Mouse (Mus musculus): ENCODE measurements at regions not wholly inside any gene's neighbourhood (a gene's known extent, or its start where the extent isn't known, plus 50 kb on each side); places are given as distances from the start of the nearest gene placed in this dataset.
A peak's percentile ranks its signal among the peaks of the same experiment; 100 is the strongest.

GRCm38 (mm10) chr8:127698404-127698803 lies 634.7 kb downstream of the Pard3 start:
- ATAC-seq (ENCODE audit: insufficient number of reproducible peaks, insufficient read depth, low FRiP score, low read depth): no peak
- WGBS: 90% methylated on average over 4 of the region's 4 CpGs
- H3K36me3 ChIP-seq (ENCODE audit: control insufficient read depth, insufficient read depth, low read length): no peaks in the 10 kb centered on the region
- H3K4me1 ChIP-seq (ENCODE audit: control insufficient read depth in 2 of 2, insufficient read depth in 2 of 2, low read length in 2 of 2): no peaks in the 10 kb centered on the region
- no peaks in the 10 kb centered on the region for H3K9me3 ChIP-seq (ENCODE audit: control insufficient read depth, low read length)
- no peak overlapping the region for H3K4me2 ChIP-seq (ENCODE audit: low read length)
- no peak overlapping the region for H3K27ac ChIP-seq (replicated peaks in 1 of 2; ENCODE audit: control insufficient read depth in 1 of 2, insufficient read depth in 1 of 2, low read depth in 2 of 2, low read length in 2 of 2)
- H3K9ac ChIP-seq (ENCODE audit: low read length): no peak overlapping the region
- no peaks in the 10 kb centered on the region for H3K27me3 ChIP-seq (ENCODE audit: control insufficient read depth, insufficient read depth, low read length)
- H3K4me3 ChIP-seq (ENCODE audit: control insufficient read depth in 1 of 2, insufficient read depth in 1 of 2, low read depth in 1 of 2, low read length in 2 of 2): no peak overlapping the region

- H3K27me3 ChIP-seq (ENCODE audit: control insufficient read depth, insufficient read depth, low read length): no peaks in the 10 kb centered on the region
- WGBS: 77% methylated on average over 4 of the region's 4 CpGs
- no peaks in the 10 kb centered on the region for H3K36me3 ChIP-seq (ENCODE audit: control insufficient read depth, insufficient read depth, low read length)
- no peak overlapping the region for H3K9ac ChIP-seq (ENCODE audit: low read length)
- H3K4me2 ChIP-seq (ENCODE audit: low read length): no peak overlapping the region
- ATAC-seq (ENCODE audit: insufficient number of reproducible peaks, insufficient read depth, low FRiP score, low read depth): no peak
- H3K9me3 ChIP-seq (ENCODE audit: control insufficient read depth, low read length): no peaks in the 10 kb centered on the region
- no peak overlapping the region for H3K27ac ChIP-seq (replicated peaks in 1 of 2; ENCODE audit: control insufficient read depth in 1 of 2, insufficient read depth in 1 of 2, low read depth in 2 of 2, low read length in 2 of 2)
- no peaks in the 10 kb centered on the region for H3K4me1 ChIP-seq (ENCODE audit: control insufficient read depth in 2 of 2, insufficient read depth in 2 of 2, low read length in 2 of 2)
- H3K4me3 ChIP-seq (ENCODE audit: control insufficient read depth in 1 of 2, insufficient read depth in 1 of 2, low read depth in 1 of 2, low read length in 2 of 2): no peak overlapping the region
Observed at GRCm38 (mm10) chr8:127704406-127704805, 640.7 kb downstream of the Pard3 start.

DNA sequence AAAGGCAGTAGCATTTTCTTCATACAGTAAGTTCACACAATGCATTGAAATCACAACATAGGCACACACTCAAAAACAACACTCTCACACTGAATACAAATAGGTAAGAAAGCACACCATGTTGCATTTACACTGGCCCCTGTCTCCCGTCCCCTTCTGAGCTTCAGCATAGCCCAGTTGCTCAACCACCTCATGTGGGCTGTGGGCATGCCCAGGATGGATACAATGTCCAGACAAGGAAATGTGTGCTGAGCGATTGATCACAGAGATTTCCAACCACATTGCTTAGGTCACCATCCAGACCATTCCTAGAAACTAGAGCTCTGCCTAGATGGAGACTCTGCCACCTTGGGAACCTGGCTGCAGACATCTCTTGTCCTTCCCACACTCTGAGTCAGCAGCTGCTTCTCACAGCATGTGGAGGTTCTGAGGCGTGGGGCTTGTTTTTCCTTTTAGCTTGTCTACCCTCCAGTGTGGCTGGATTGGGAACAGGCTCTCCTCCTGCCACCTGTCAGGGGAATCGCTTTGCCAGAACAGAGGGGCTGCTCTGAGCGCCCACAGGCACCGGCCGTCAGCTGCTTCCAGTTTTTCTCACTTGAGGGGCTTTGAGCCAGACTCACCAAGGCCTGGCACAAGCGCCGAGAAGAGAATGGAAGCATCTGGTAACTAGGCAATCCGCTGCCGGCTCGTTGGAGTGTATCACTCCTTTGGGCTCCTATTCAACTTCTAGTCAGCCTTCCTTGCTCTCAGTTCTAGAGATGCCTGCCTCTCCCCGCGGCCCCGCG lies 642.5 kb downstream of the Pard3 start:
- ATAC-seq (ENCODE audit: insufficient number of reproducible peaks, insufficient read depth, low FRiP score, low read depth): no peak
- no peak overlapping the region for H3K27ac ChIP-seq (replicated peaks in 1 of 2; ENCODE audit: control insufficient read depth in 1 of 2, insufficient read depth in 1 of 2, low read depth in 2 of 2, low read length in 2 of 2)
- no peaks in the 10 kb centered on the region for H3K4me1 ChIP-seq (ENCODE audit: control insufficient read depth in 2 of 2, insufficient read depth in 2 of 2, low read length in 2 of 2)
- 0 out of 2 replicates have a peak overlapping the region, but pooled peaks have one; percentile 13 for H3K9ac ChIP-seq (ENCODE audit: low read length)
- H3K36me3 ChIP-seq (ENCODE audit: control insufficient read depth, insufficient read depth, low read length): no peaks in the 10 kb centered on the region
- 57% methylated on average over 16 of the region's 16 CpGs for WGBS
- H3K9me3 ChIP-seq (ENCODE audit: control insufficient read depth, low read length): no peaks in the 10 kb centered on the region
- peak overlapping the region; percentile 22; the same call in 1 of the 2 replicates for H3K4me2 ChIP-seq (ENCODE audit: low read length)
- no peaks in the 10 kb centered on the region for H3K27me3 ChIP-seq (ENCODE audit: control insufficient read depth, insufficient read depth, low read length)
- H3K4me3 ChIP-seq (ENCODE audit: control insufficient read depth in 1 of 2, insufficient read depth in 1 of 2, low read depth in 1 of 2, low read length in 2 of 2): no peak overlapping the region

DNA sequence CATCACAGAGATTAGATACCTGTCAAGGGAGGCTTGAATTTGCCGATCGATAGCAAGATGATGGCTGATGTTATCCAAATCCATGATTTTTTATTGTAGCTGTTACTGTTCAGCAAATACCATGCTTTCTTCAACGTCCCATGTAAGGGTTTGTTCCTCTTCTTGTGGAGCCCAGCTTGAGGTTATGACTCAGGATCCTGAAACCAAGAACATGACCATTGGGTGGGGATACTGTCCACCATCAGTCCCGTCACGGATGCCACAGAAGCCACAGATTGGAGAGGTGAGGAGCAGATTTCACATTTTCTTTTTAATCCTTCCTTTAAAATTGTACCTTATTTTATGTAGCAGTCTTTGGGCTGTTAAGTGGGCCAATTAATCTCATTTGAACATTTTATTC lies 645.7 kb downstream of the Pard3 start:
- no peak overlapping the region for H3K4me2 ChIP-seq (ENCODE audit: low read length)

DNA sequence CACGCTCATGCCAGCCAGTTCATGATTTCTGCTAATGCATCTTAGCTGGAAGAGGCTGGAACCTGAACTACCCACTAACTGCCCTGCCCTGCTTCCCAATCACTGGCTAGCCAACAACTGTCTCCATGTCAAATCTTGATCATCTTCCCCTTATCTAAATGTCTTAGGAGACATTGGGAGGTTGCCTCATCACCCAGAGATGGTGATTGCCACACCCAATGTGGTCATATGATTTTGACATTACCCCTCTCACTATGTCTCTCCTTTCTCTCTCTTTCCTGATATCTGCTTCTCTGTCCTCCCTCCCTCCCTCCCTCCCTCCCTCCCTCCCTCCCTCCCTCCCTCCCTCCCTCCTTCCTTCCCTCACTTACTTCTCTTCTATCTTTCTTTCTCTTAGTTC lies 643.3 kb upstream of the Nrp1 start:
- H3K9ac ChIP-seq (ENCODE audit: low read length): no peak overlapping the region

More for the DNA sequence above, 645.7 kb downstream of the Pard3 start:
- H3K4me3 ChIP-seq (ENCODE audit: control insufficient read depth in 1 of 2, insufficient read depth in 1 of 2, low read depth in 1 of 2, low read length in 2 of 2): no peak overlapping the region
- no peak overlapping the region for H3K27ac ChIP-seq (replicated peaks in 1 of 2; ENCODE audit: control insufficient read depth in 1 of 2, insufficient read depth in 1 of 2, low read depth in 2 of 2, low read length in 2 of 2)
- H3K9ac ChIP-seq (ENCODE audit: low read length): no peak overlapping the region
- H3K36me3 ChIP-seq (ENCODE audit: control insufficient read depth, insufficient read depth, low read length): no peaks in the 10 kb centered on the region
- H3K9me3 ChIP-seq (ENCODE audit: control insufficient read depth, low read length): no peaks in the 10 kb centered on the region
- no peaks in the 10 kb centered on the region for H3K4me1 ChIP-seq (ENCODE audit: control insufficient read depth in 2 of 2, insufficient read depth in 2 of 2, low read length in 2 of 2)
- WGBS: 83% methylated on average over 5 of the region's 5 CpGs
- H3K27me3 ChIP-seq (ENCODE audit: control insufficient read depth, insufficient read depth, low read length): no peaks in the 10 kb centered on the region
- no peak for ATAC-seq (ENCODE audit: insufficient number of reproducible peaks, insufficient read depth, low FRiP score, low read depth)

GRCm38 (mm10) chr8:127717969-127718368 lies 640.4 kb upstream of the Nrp1 start:
- H3K9me3 ChIP-seq (ENCODE audit: control insufficient read depth, low read length): no peaks in the 10 kb centered on the region
- peaks cover 20 to 27% of the 10 kb centered on the region in 2 experiments for H3K4me1 ChIP-seq (ENCODE audit: control insufficient read depth in 2 of 2, insufficient read depth in 2 of 2, low read length in 2 of 2)
- no peak overlapping the region for H3K27ac ChIP-seq (replicated peaks in 1 of 2; ENCODE audit: control insufficient read depth in 1 of 2, insufficient read depth in 1 of 2, low read depth in 2 of 2, low read length in 2 of 2)
- H3K4me3 ChIP-seq (ENCODE audit: control insufficient read depth in 1 of 2, insufficient read depth in 1 of 2, low read depth in 1 of 2, low read length in 2 of 2): no peak overlapping the region
- H3K9ac ChIP-seq (ENCODE audit: low read length): no peak overlapping the region
- ATAC-seq (ENCODE audit: insufficient number of reproducible peaks, insufficient read depth, low FRiP score, low read depth): no peak
- H3K27me3 ChIP-seq (ENCODE audit: control insufficient read depth, insufficient read depth, low read length): no peaks in the 10 kb centered on the region
- no peaks in the 10 kb centered on the region for H3K36me3 ChIP-seq (ENCODE audit: control insufficient read depth, insufficient read depth, low read length)
- no peak overlapping the region for H3K4me2 ChIP-seq (ENCODE audit: low read length)

More for the DNA sequence above, 643.3 kb upstream of the Nrp1 start:
- Histone ChIP-seq H3K9me3 (ENCODE audit: control insufficient read depth, low read length) (no peaks in the 10 kb centered on the region), H3K4me1 (ENCODE audit: control insufficient read depth in 2 of 2, insufficient read depth in 2 of 2, low read length in 2 of 2) (peaks cover 3 to 6% of the 10 kb centered on the region in 2 experiments), H3K4me2 (ENCODE audit: low read length) (no peak overlapping the region), H3K36me3 (ENCODE audit: control insufficient read depth, insufficient read depth, low read length) (no peaks in the 10 kb centered on the region), H3K4me3 (ENCODE audit: control insufficient read depth in 1 of 2, insufficient read depth in 1 of 2, low read depth in 1 of 2, low read length in 2 of 2) (no peak overlapping the region), H3K27ac (replicated peaks in 1 of 2; ENCODE audit: control insufficient read depth in 1 of 2, insufficient read depth in 1 of 2, low read depth in 2 of 2, low read length in 2 of 2) (no peak overlapping the region), H3K27me3 (ENCODE audit: control insufficient read depth, insufficient read depth, low read length) (no peaks in the 10 kb centered on the region)
- ATAC-seq (ENCODE audit: insufficient number of reproducible peaks, insufficient read depth, low FRiP score, low read depth): no peak
- WGBS: 90% methylated on average over 1 of the region's 1 CpGs

- no peaks in the 10 kb centered on the region for H3K9me3 ChIP-seq (ENCODE audit: control insufficient read depth, low read length)
- 5% methylated on average over 6 of the region's 6 CpGs for WGBS
- H3K4me3 ChIP-seq (ENCODE audit: control insufficient read depth in 1 of 2, insufficient read depth in 1 of 2, low read depth in 1 of 2, low read length in 2 of 2): no peak overlapping the region
- peak overlapping the region; percentile 60 for H3K4me2 ChIP-seq (ENCODE audit: low read length)
- no peak for ATAC-seq (ENCODE audit: insufficient number of reproducible peaks, insufficient read depth, low FRiP score, low read depth)
- no peaks in the 10 kb centered on the region for H3K36me3 ChIP-seq (ENCODE audit: control insufficient read depth, insufficient read depth, low read length)
- H3K27me3 ChIP-seq (ENCODE audit: control insufficient read depth, insufficient read depth, low read length): no peaks in the 10 kb centered on the region
- H3K27ac ChIP-seq (replicated peaks in 1 of 2; ENCODE audit: control insufficient read depth in 1 of 2, insufficient read depth in 1 of 2, low read depth in 2 of 2, low read length in 2 of 2): no peak overlapping the region; a peak in 1 of 4 replicates
- H3K4me1 ChIP-seq (ENCODE audit: control insufficient read depth in 2 of 2, insufficient read depth in 2 of 2, low read length in 2 of 2): peaks cover 20 to 27% of the 10 kb centered on the region in 2 experiments
- H3K9ac ChIP-seq (ENCODE audit: low read length): no peak overlapping the region
Observed at GRCm38 (mm10) chr8:127719881-127720280, 638.5 kb upstream of the Nrp1 start.
